Mouse (Mus musculus): ENCODE results near the gene Kif28. TPM values are rescaled to one million over a fixed set of nuclear protein-coding genes. Genes with fewer than 3 reads are reported as not detected.
A peak's percentile ranks its signal among the peaks of the same experiment; 100 is the strongest.

Kif28 gene
- polyA plus RNA-seq, 1 experiment from 2014 or later, result not detected

- no peak for DNase-seq
- Histone ChIP-seq H3K4me3 (ENCODE audit: low read depth, low read length) (no peak overlapping the region), H3K27me3 (ENCODE audit: insufficient read depth, low read length) (no peaks in the 10 kb centered on the region), H3K9ac (no peak overlapping the region), H3K4me1 (ENCODE audit: insufficient read depth) (no peaks in the 10 kb centered on the region), H3K9me3 (ENCODE audit: low read depth, low read length) (no peaks in the 10 kb centered on the region), H3K4me2 (no peak overlapping the region), H3K36me3 (ENCODE audit: insufficient read depth) (peaks cover 76% of the 10 kb centered on the region), H3K27ac (ENCODE audit: low read depth) (no peak overlapping the region)
- TF ChIP-seq CTCF (IDR thresholded peaks at IDR 0.05; ENCODE audit: low read depth), result no peak
- WGBS, result 93% methylated on average over 8 of the region's 8 CpGs
- no peak for ATAC-seq (ENCODE audit: insufficient read depth)
These were observed 7.9 kb upstream of the Kif28 start for GRCm38 (mm10) chr1:179753006-179753405.

- Histone ChIP-seq H3K9ac (no peak overlapping the region), H3K9me3 (ENCODE audit: low read depth, low read length) (no peaks in the 10 kb centered on the region), H3K36me3 (ENCODE audit: insufficient read depth) (peaks cover 78% of the 10 kb centered on the region), H3K4me2 (no peak overlapping the region), H3K4me3 (ENCODE audit: low read depth, low read length) (no peak overlapping the region), H3K4me1 (ENCODE audit: insufficient read depth) (no peaks in the 10 kb centered on the region), H3K27me3 (ENCODE audit: insufficient read depth, low read length) (no peaks in the 10 kb centered on the region), H3K27ac (ENCODE audit: low read depth) (no peak overlapping the region)
- no peak for TF ChIP-seq CTCF (IDR thresholded peaks at IDR 0.05; ENCODE audit: low read depth)
- DNase-seq, result no peak
- ATAC-seq (ENCODE audit: insufficient read depth), result no peak
- 98% methylated on average over 11 of the region's 11 CpGs for WGBS
These were observed 7.2 kb upstream of the Kif28 start for GRCm38 (mm10) chr1:179752276-179752675.

GRCm38 (mm10) chr1:179743593-179744193 is 1.4 kb downstream of the Kif28 start:
- ATAC-seq (ENCODE audit: insufficient read depth) (no peak; the same call in 1 of the 2 replicates), DNase-seq (no peak)
- WGBS, result 70% methylated on average over 4 of the region's 4 CpGs
- H3K4me1 ChIP-seq (ENCODE audit: insufficient read depth), result no peaks in the 10 kb centered on the region
- H3K4me3 ChIP-seq (ENCODE audit: low read depth, low read length), result no peak overlapping the region
- H3K36me3 ChIP-seq (ENCODE audit: insufficient read depth), result peaks cover 44% of the 10 kb centered on the region
- H3K27ac ChIP-seq (ENCODE audit: low read depth), result no peak overlapping the region
- TF ChIP-seq CTCF (IDR thresholded peaks at IDR 0.05; ENCODE audit: low read depth), result no peak
- no peaks in the 10 kb centered on the region for H3K27me3 ChIP-seq (ENCODE audit: insufficient read depth, low read length)
- H3K9ac ChIP-seq, result no peak overlapping the region
- H3K4me2 ChIP-seq, result no peak overlapping the region
- H3K9me3 ChIP-seq (ENCODE audit: low read depth, low read length), result no peaks in the 10 kb centered on the region

- ATAC-seq (ENCODE audit: insufficient read depth), result no peak
- 78% methylated on average over 3 of the region's 3 CpGs for WGBS
- no peak for DNase-seq
These were observed 8.6 kb downstream of the Kif28 start for GRCm38 (mm10) chr1:179736483-179736882.

GRCm38 (mm10) chr1:179734500-179735474 is 10.3 kb downstream of the Kif28 start:
- no peak overlapping the region for H3K4me3 ChIP-seq (ENCODE audit: low read depth, low read length)
- no peaks in the 10 kb centered on the region for H3K27me3 ChIP-seq (ENCODE audit: insufficient read depth, low read length)
- H3K9me3 ChIP-seq (ENCODE audit: low read depth, low read length), result no peaks in the 10 kb centered on the region
- H3K4me2 ChIP-seq, result peak overlapping the region; percentile 40; the same call in 1 of the 2 replicates
- no peak overlapping the region for H3K27ac ChIP-seq (ENCODE audit: low read depth)
- 29% methylated on average over 15 of the region's 15 CpGs for WGBS
- DNase-seq (peak; percentile 64), ATAC-seq (ENCODE audit: insufficient read depth) (peak; percentile 28; the same call in 1 of the 2 replicates)
- no peak overlapping the region for H3K9ac ChIP-seq
- TF ChIP-seq CTCF (IDR thresholded peaks at IDR 0.05; ENCODE audit: low read depth), result peak; percentile 76
- H3K36me3 ChIP-seq (ENCODE audit: insufficient read depth), result no peaks in the 10 kb centered on the region
- no peaks in the 10 kb centered on the region for H3K4me1 ChIP-seq (ENCODE audit: insufficient read depth)

More at GRCm38 (mm10) chr1:179736483-179736882, 8.6 kb downstream of the Kif28 start:
- no peak for TF ChIP-seq CTCF (IDR thresholded peaks at IDR 0.05; ENCODE audit: low read depth)
- Histone ChIP-seq H3K4me3 (ENCODE audit: low read depth, low read length) (no peak overlapping the region), H3K9me3 (ENCODE audit: low read depth, low read length) (no peaks in the 10 kb centered on the region), H3K4me1 (ENCODE audit: insufficient read depth) (no peaks in the 10 kb centered on the region), H3K27me3 (ENCODE audit: insufficient read depth, low read length) (no peaks in the 10 kb centered on the region), H3K27ac (ENCODE audit: low read depth) (no peak overlapping the region), H3K9ac (no peak overlapping the region), H3K4me2 (no peak overlapping the region), H3K36me3 (ENCODE audit: insufficient read depth) (no peaks in the 10 kb centered on the region)

GRCm38 (mm10) chr1:179731391-179731790 is 13.7 kb downstream of the Kif28 start:
- no peaks in the 10 kb centered on the region for H3K36me3 ChIP-seq (ENCODE audit: insufficient read depth)
- 87% methylated on average over 3 of the region's 3 CpGs for WGBS
- H3K9ac ChIP-seq, result no peak overlapping the region

GRCm38 (mm10) chr1:179728661-179729060 is 16.4 kb downstream of the Kif28 start:
- Histone ChIP-seq H3K4me2 (no peak overlapping the region), H3K36me3 (ENCODE audit: insufficient read depth) (no peaks in the 10 kb centered on the region), H3K27me3 (ENCODE audit: insufficient read depth, low read length) (no peaks in the 10 kb centered on the region), H3K27ac (ENCODE audit: low read depth) (no peak overlapping the region), H3K4me1 (ENCODE audit: insufficient read depth) (no peaks in the 10 kb centered on the region), H3K4me3 (ENCODE audit: low read depth, low read length) (no peak overlapping the region), H3K9me3 (ENCODE audit: low read depth, low read length) (no peaks in the 10 kb centered on the region), H3K9ac (no peak overlapping the region)
- no peak for DNase-seq
- WGBS, result 89% methylated on average over 10 of the region's 10 CpGs
- ATAC-seq (ENCODE audit: insufficient read depth), result no peak
- 0 out of 2 replicates have a peak, but pooled peaks have one; percentile 11 for TF ChIP-seq CTCF (IDR thresholded peaks at IDR 0.05; ENCODE audit: low read depth)

More at GRCm38 (mm10) chr1:179731391-179731790, 13.7 kb downstream of the Kif28 start:
- DNase-seq (no peak), ATAC-seq (ENCODE audit: insufficient read depth) (no peak)
- Histone ChIP-seq H3K4me3 (ENCODE audit: low read depth, low read length) (no peak overlapping the region), H3K4me1 (ENCODE audit: insufficient read depth) (no peaks in the 10 kb centered on the region), H3K9me3 (ENCODE audit: low read depth, low read length) (no peaks in the 10 kb centered on the region), H3K27ac (ENCODE audit: low read depth) (no peak overlapping the region), H3K27me3 (ENCODE audit: insufficient read depth, low read length) (no peaks in the 10 kb centered on the region), H3K4me2 (no peak overlapping the region)
- no peak for TF ChIP-seq CTCF (IDR thresholded peaks at IDR 0.05; ENCODE audit: low read depth)
